Mouse (Mus musculus) cortical plate, adult 2 months (tissue): ENCODE data around the gene Pygm. TPM values are rescaled to one million over a fixed set of nuclear protein-coding genes. Genes with fewer than 3 reads are reported as not detected.

Source experiments
- H3K27ac ChIP-seq: fragments of 200-500 bp; 2 replicates; pipeline ENCODE4 v1.5.1; 2012; ENCODE audit warnings: low read length, control low read depth, inconsistent platforms; ENCODE audit not compliant: insufficient read depth
- H3K4me1 ChIP-seq: fragments of 200-500 bp; 2 replicates; pipeline ENCODE4 v1.6.1; 2011; ENCODE audit warnings: low read length; ENCODE audit not compliant: control insufficient read depth, insufficient read depth
- H3K4me3 ChIP-seq: fragments of 200-500 bp; 2 replicates; pipeline ENCODE4 v1.5.1; 2011; ENCODE audit warnings: mild to moderate bottlenecking, low read length, control low read depth; ENCODE audit not compliant: insufficient read depth
- CTCF ChIP-seq: fragments of 200-500 bp; IDR thresholded peaks from 2 replicates; pipeline ENCODE4 v1.5.1; 2011; ENCODE audit warnings: mild to moderate bottlenecking, control low read depth, low read length; ENCODE audit not compliant: insufficient read depth; ENCODE audit errors: extremely low read depth
- POLR2A ChIP-seq: fragments of 200-500 bp; IDR thresholded peaks from 2 replicates; pipeline ENCODE4 v1.6.1; 2011; ENCODE audit warnings: mild to moderate bottlenecking, low read length, control low read depth; ENCODE audit not compliant: insufficient read depth; ENCODE audit errors: extremely low read depth
- polyA plus RNA-seq: library from polyadenylated mRNA; depleted of rRNA; stranded (reverse); fragments of >200 nt; gene quantifications from 2 replicates; pipeline ENCODE4 v1.2.3, GENCODE M21; 2012

Gene Pygm
- polyA plus RNA-seq, 1 experiment: 46.2 TPM

DNA sequence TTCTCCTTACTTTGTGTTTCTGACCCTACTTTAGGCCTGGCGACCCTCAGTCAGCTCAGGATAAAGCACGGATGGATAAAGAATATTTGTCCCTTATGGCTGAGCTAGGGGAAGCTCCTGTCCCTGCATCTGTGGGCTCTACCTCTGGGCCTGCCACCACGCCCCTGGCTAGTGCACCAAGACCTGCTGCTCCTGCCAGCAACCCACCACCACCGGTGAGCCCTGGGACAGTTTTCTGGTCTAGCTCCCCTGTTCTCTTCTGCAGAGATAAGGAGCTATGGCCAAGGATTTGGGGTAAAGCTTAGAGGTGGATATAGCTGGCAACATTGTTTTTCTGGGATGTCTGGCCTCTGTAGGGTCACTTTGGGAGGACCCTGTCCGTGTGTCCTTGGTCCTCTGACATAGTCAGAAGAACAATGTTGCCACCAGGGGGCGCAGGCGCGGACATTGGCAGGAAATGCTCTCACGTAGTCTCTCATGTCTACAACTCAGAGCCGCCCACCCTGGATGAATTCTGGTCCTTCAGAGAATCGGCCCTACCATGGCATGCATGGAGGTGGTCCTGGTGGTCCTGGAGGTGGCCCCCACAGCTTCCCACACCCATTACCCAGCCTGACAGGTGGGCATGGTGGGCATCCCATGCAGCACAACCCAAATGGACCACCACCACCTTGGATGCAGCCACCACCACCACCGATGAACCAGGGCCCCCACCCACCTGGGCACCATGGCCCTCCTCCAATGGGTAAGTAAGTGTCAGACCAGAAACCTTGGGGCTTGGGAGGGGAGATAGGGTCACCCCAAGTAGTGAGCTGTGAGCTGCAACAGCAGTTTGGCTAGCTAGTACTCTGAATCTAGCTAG is 10.4 kb upstream of the Pygm start:
- Histone ChIP-seq H3K4me1 (peaks cover 2% of the 10 kb centered on the region; the same call in 1 of the 2 replicates), H3K27ac (no peak overlapping the region), H3K4me3 (no peak overlapping the region)
- no peak for TF ChIP-seq POLR2A
- peak; percentile 50 for TF ChIP-seq CTCF

DNA sequence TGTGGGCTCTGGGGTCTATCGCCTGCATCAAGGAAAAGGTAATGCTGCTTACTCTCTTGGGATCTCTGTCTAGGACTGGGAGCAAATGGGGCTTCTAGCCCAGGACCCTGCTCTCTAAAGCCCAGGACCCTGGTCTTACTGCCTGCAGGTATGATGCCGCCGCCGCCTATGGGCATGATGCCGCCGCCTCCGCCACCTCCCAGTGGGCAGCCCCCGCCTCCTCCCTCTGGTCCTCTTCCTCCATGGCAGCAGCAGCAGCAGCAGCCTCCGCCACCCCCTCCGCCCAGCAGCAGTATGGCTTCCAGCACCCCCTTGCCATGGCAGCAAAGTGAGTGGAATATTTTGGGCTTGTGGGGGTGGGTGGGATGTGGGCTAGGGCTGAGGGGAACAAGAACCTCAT is 9.6 kb upstream of the Pygm start:
- TF ChIP-seq CTCF (no peak), POLR2A (no peak)
- Histone ChIP-seq H3K4me1 (peaks cover 2% of the 10 kb centered on the region; the same call in 1 of the 2 replicates), H3K27ac (no peak overlapping the region), H3K4me3 (no peak overlapping the region)

DNA sequence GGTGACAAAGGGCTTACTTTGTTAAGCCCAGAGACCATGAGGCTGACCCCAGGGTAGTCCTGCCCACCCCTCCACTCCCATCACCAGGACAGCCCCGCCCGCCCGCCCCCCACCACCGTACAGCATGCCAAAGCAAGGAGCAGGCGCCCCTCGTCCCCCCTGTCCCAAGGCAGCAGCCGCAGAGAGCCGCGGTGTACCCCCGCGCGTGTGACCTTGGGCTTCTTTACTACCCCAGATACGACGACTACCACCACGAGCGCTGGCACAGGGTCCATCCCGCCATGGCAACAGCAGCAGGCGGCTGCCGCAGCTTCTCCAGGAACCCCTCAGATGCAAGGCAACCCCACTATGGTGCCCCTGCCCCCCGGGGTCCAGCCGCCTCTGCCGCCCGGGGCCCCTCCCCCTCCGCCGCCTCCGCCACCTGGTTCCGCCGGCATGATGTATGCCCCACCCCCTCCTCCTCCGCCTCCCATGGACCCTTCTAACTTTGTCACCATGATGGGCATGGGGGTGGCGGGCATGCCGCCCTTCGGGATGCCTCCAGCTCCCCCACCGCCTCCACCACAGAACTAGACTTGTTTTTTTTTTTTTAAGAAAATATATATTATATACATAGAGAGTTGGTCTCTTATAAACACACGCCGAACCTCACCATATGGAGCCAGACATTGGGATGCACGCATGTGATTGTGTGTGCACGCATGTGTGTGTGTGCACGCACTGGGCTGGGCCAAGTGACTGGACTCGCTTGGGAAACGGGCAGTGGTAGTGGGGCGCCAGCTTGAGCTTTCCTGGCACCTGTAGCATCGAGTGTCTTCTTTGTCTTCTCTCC is 8.6 kb upstream of the Pygm start:
- no peak for TF ChIP-seq CTCF
- TF ChIP-seq POLR2A: no peak
- H3K27ac ChIP-seq: no peak overlapping the region
- H3K4me3 ChIP-seq: no peak overlapping the region
- H3K4me1 ChIP-seq: no peaks in the 10 kb centered on the region

DNA sequence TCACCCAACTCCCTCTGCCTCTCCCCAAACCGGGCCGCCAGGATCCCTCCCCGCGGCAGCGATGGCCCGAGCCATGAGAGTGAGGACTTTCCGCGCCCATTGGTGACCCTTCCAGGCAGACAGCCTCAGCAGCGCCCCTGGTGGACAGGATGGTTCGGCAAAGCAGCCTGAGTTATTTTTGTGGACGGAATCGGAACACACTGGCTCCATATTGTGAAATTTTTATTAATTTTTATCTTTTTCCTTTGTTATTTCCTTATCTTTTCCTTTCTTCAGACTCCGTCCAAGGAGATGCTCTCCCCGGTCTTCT is 8.0 kb upstream of the Pygm start:
- H3K27ac ChIP-seq: no peak overlapping the region
- no peak overlapping the region for H3K4me3 ChIP-seq
- TF ChIP-seq CTCF: peak; percentile 52
- no peak for TF ChIP-seq POLR2A

DNA sequence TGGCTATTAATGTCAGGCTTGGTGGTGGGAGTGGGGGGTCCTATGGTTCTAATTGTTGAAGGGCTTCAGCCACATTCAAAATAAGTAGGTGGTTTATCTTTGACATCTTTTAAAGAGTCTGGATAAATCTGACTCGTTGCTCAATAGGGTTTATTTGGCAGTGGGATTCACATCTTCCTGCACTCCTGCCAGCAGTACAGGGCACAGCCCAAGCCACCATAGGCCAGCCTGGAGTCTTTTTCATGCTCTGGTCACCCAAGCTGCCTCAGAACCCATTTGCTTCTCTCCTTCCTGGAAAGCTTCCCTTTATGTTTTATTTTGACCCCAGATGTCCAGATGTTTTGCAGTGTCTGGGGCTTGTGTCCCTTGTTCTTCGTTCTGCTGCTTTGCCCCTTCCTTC is 7.6 kb upstream of the Pygm start:
- Histone ChIP-seq H3K27ac (no peak overlapping the region), H3K4me3 (no peak overlapping the region), H3K4me1 (no peaks in the 10 kb centered on the region)
- TF ChIP-seq CTCF (no peak), POLR2A (no peak)

More for the DNA sequence above, 8.0 kb upstream of the Pygm start:
- no peaks in the 10 kb centered on the region for H3K4me1 ChIP-seq

DNA sequence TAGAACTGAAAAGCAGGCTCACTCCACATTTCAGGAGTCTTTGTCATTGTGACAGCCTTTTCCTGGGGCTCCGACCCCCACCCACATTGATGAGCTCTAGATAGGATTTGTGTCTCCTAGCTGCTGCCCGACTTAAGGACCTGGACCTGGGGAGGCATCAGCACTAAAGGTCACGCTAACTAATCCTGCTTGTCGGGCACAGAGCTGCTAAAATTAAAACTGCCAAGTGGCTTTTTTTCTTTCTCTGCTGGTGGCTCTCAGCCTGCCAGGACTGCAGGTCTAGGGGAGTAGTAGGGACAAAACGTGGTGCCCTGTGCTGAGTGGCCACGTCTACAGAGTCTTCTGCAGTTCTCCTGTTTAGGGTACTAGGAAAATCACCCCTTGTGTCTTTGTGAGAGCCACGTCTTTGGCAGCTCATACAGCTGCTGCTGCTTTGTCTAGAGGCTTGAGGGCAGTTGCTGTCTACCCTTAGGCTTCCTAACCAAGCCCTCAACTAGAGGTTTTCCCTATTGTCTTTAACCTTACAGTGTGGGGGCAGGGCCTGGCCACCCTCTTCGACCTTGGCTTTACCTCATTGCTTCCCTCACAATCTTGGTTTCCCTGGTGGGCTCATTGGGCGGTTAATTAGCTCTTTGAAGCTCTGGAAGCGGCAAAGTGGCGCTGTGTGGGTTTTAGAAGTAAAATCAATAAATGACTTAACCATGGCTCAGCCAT is 6.7 kb upstream of the Pygm start:
- Histone ChIP-seq H3K4me3 (no peak overlapping the region), H3K27ac (no peak overlapping the region), H3K4me1 (no peaks in the 10 kb centered on the region)
- TF ChIP-seq POLR2A (no peak), CTCF (no peak)

DNA sequence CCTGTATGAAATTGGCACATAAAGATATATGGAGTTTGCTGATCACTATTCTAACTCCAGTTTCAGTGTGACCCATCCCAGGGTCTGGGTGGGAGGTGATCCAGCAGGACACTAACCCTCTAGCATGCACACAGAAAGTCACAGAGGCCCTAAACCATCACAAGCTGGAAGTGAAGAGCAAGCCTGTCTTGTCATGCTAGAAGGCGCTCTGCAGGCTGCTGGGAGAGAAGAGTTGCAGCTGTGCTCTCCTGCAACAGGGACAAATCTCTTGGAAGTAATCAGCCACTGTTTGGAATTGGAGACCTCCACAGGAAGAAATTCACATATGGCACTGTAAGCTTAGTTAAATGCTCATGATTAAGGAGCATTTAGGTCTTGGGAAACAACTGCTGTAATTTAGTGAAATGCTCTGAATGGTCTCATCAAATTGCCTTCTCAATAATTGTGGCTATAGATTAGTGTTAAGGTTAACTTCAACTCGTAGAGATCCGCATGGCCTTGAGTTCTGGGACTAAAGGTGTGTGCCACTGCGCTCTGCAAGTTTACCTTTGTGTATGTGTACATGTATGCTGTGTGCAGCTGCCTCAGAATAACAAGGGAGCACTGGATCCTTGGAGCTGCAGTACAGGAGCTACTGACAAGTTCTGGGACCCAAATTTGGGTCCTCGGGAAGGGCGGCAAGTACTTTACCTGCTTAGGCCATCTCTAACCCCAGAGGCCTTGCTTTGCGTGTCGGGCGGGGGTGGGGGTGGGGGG is 3.6 kb upstream of the Pygm start:
- Histone ChIP-seq H3K4me3 (no peak overlapping the region), H3K27ac (no peak overlapping the region), H3K4me1 (no peaks in the 10 kb centered on the region)
- TF ChIP-seq POLR2A (no peak), CTCF (no peak)

DNA sequence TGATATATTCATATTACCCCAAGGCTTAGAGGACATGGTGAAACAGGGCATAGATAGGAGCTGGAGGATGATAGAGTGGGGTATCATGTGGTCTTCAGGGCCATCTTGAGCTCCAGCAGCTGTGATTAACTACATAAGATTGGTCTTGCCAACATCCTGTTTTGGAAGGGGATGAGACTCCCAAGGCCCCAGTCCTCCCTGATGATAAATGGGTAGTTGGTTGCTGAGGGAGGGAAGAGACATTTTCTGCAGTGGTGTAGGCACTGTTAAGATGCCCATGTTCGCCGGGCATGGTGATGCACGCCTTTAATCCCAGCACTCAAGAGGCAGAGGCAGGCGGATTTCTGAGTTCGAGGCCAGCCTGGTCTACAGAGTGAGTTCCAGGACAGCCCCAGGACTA is 3.0 kb upstream of the Pygm start:
- no peak overlapping the region for H3K4me3 ChIP-seq
- no peak overlapping the region for H3K27ac ChIP-seq
- H3K4me1 ChIP-seq: no peaks in the 10 kb centered on the region
- TF ChIP-seq CTCF: no peak
- TF ChIP-seq POLR2A: no peak
